Mouse (Mus musculus) intestine, embryonic 14.5 days (tissue): ENCODE measurements at regions not wholly inside any gene's neighbourhood (a gene's known extent, or its start where the extent isn't known, plus 50 kb on each side); places are given as distances from the start of the nearest gene placed in this dataset.

ENCODE experiments used
- ATAC-seq: fragments of 200-750 bp; cut with Nextera tagmentation; replicated peaks from 2 replicates; pipeline ENCODE4 v1.8.0; 2017; ENCODE audit warnings: low read depth, moderate number of reproducible peaks, moderate TSS enrichment, moderate library complexity; ENCODE audit not compliant: low FRiP score, low TSS enrichment
- DNase-seq: peaks from one replicate; pipeline ENCODE4 v3.0.0-alpha.2; 2018; ENCODE audit warnings: low spot score
- H3K27ac ChIP-seq: fragments of 300-500 bp; sonication (generic); 2 replicates; pipeline ENCODE4 v1.5.1; 2014; ENCODE audit warnings: low read depth, mild to moderate bottlenecking, control low read depth
- H3K27me3 ChIP-seq: fragments of 300-500 bp; sonication (generic); replicated peaks from 2 replicates; pipeline ENCODE4 v1.6.1; 2014; ENCODE audit warnings: low read length, control low read depth; ENCODE audit not compliant: control insufficient read depth, insufficient read depth
- H3K36me3 ChIP-seq: fragments of 300-500 bp; sonication (generic); 2 replicates; pipeline ENCODE4 v1.6.1; 2014; ENCODE audit warnings: low read length, control low read depth; ENCODE audit not compliant: control insufficient read depth, insufficient read depth
- H3K4me1 ChIP-seq: fragments of 300-500 bp; sonication (generic); replicated peaks from 2 replicates; pipeline ENCODE4 v1.6.1; 2014; ENCODE audit warnings: low read length, control low read depth, mixed read lengths; ENCODE audit not compliant: control insufficient read depth, insufficient read depth
- H3K4me2 ChIP-seq: fragments of 300-500 bp; sonication (generic); 2 replicates; pipeline ENCODE4 v1.6.1; 2014; ENCODE audit warnings: low read length
- H3K4me3 ChIP-seq: fragments of 300-500 bp; sonication (generic); 2 replicates; pipeline ENCODE4 v1.5.1; 2014; ENCODE audit warnings: low read depth, low read length, control low read depth, mixed read lengths
- H3K9ac ChIP-seq: fragments of 300-500 bp; sonication (generic); 2 replicates; pipeline ENCODE4 v1.6.1; 2014; ENCODE audit warnings: mild to moderate bottlenecking, low read length
- H3K9me3 ChIP-seq: fragments of 300-500 bp; sonication (generic); 2 replicates; pipeline ENCODE4 v1.6.1; 2016; ENCODE audit warnings: low read length, control low read depth; ENCODE audit not compliant: control insufficient read depth
- WGBS: fragments of 180-500 bp; shearing (Covaris S2); extraction: QIAGEN DNeasy Blood & Tissue Kit; methylation state at CpG from one replicate; pipeline ENCODE4 v1.1.7; 2014; 5-methylcytosine and 5-hydroxymethylcytosine counted together

DNA sequence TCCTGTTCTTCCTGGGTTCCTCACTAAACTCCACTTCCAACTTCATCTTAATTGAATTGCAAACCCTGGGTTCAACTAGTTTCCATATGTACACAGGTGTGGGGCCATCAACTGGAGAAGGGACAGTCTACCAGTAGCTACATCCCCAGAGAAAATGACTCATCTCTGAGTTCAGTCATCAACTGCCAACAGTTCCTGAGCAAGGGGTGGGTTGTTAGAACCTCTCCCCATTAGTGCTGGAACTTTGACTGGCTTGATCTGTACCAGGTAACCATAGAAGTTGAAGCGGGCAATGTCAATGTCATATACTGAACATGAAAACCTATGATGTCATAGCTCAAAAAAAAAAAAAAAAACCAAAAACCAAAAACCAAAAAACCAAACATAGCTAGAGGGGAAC, 69.8 kb downstream of the Gm21750 start:
- H3K36me3 ChIP-seq: no peaks in the 10 kb centered on the region
- ATAC-seq (no peak), DNase-seq (no peak)
- no peak overlapping the region for H3K4me2 ChIP-seq
- no peak overlapping the region for H3K4me3 ChIP-seq
- H3K9me3 ChIP-seq: no peaks in the 10 kb centered on the region
- 97% methylated on average over 1 of the region's 1 CpGs for WGBS
- no peak overlapping the region for H3K9ac ChIP-seq
- no peak overlapping the region for H3K27ac ChIP-seq
- H3K4me1 ChIP-seq: no peaks in the 10 kb centered on the region
- no peaks in the 10 kb centered on the region for H3K27me3 ChIP-seq

DNA sequence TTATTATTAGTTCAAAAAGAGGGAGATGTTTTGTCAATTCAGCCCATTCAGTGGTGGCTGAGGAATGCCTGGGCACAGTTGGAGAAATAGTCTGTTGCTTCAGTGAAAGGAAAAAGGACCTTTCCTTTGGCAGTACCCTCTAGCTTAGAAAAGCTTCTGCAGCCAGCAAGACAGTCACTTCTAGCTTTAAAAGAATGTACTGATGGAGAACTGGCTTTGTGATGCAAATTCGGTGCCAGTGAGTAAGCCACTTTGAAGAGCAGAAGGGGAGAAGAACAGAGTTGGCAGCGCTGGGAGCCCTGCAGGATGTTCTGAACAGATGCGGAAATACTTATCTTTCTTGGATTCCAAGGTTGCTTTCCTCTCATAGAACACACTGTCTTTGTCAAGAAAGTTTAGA, 71.1 kb downstream of the Gm21750 start:
- no peaks in the 10 kb centered on the region for H3K9me3 ChIP-seq
- H3K4me3 ChIP-seq: no peak overlapping the region
- no peaks in the 10 kb centered on the region for H3K27me3 ChIP-seq
- H3K9ac ChIP-seq: no peak overlapping the region
- H3K4me1 ChIP-seq: no peaks in the 10 kb centered on the region
- ATAC-seq (no peak), DNase-seq (no peak)
- 53% methylated on average over 3 of the region's 3 CpGs for WGBS
- no peak overlapping the region for H3K27ac ChIP-seq
- H3K4me2 ChIP-seq: no peak overlapping the region
- no peaks in the 10 kb centered on the region for H3K36me3 ChIP-seq

DNA sequence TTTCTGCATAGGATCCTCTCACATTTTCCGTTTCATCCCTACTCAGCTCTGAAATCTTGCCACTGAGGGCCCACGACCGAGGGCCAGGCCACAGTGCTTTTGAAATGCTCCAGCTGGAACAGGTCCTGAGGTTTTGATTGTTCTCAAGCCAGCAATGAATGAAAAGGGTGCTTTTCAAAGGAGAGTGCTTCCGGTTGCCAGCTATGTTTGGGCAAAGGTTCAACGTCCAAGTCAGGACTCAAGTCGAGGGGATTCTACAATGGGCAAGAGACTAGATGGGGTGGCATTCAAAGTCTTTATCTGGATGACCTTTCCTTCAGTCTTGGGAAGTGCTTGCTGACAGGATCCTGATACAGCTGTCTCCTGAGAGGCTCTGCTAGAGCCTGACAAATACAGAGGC, 89.8 kb downstream of the Gm21750 start:
- DNase-seq: no peak
- Histone ChIP-seq H3K27ac (no peak overlapping the region), H3K27me3 (no peaks in the 10 kb centered on the region), H3K9ac (no peak overlapping the region), H3K9me3 (no peaks in the 10 kb centered on the region), H3K36me3 (no peaks in the 10 kb centered on the region), H3K4me1 (no peaks in the 10 kb centered on the region), H3K4me3 (no peak overlapping the region), H3K4me2 (no peak overlapping the region)
- 63% methylated on average over 6 of the region's 6 CpGs for WGBS
- no peak for ATAC-seq

DNA sequence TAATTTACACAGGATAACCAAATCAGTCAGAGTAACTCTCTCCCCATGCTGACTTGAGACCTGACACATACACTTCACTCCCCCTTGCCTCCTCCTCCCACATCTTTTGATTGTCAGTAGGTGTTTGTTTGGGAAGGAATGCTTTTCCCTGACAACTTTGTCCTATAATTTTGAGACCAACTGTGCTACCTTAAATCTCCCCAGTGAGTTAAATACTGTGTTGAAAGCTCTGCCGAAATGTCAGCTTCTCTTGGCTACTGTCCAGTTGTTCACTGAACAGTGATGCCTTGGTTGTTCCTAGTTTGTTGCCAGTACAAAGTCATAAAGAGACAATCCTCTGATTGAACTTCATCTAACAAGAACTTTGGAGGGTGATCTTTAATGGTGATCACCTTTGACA, 99.0 kb downstream of the Gm21750 start:
- Histone ChIP-seq H3K4me1 (no peaks in the 10 kb centered on the region), H3K27ac (no peak overlapping the region), H3K27me3 (no peaks in the 10 kb centered on the region), H3K36me3 (no peaks in the 10 kb centered on the region), H3K4me2 (no peak overlapping the region), H3K9ac (no peak overlapping the region), H3K4me3 (no peak overlapping the region), H3K9me3 (no peaks in the 10 kb centered on the region)
- 56% methylated on average over 1 of the region's 1 CpGs for WGBS
- DNase-seq: no peak
- no peak for ATAC-seq

DNA sequence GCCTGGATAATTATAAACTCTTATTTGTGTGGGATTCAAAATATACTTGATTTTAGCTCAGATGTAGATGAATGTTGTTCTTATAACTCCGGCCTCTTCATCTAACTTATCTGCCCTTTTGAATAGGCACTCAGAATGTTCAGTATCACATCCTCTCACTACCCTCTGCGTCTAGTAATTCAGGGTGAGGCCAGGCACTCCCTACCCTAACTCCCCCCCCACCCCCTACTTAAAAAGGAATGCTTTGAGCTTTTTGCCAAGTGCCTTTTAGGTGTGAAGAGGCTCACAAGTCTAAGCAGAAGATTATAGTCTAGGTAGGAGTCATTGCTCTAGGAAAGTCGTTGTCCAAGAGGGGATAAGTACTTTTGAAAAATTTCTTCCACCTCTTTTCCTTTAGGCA, 111.9 kb downstream of the Gm21750 start:
- ATAC-seq (no peak), DNase-seq (no peak)
- H3K9ac ChIP-seq: no peak overlapping the region
- no peaks in the 10 kb centered on the region for H3K27me3 ChIP-seq
- whole genome bisulfite sequencing: 65% methylated on average over 3 of the region's 3 CpGs
- no peak overlapping the region for H3K27ac ChIP-seq
- no peaks in the 10 kb centered on the region for H3K4me1 ChIP-seq
- H3K9me3 ChIP-seq: no peaks in the 10 kb centered on the region
- H3K4me2 ChIP-seq: no peak overlapping the region
- no peaks in the 10 kb centered on the region for H3K36me3 ChIP-seq
- H3K4me3 ChIP-seq: no peak overlapping the region

DNA sequence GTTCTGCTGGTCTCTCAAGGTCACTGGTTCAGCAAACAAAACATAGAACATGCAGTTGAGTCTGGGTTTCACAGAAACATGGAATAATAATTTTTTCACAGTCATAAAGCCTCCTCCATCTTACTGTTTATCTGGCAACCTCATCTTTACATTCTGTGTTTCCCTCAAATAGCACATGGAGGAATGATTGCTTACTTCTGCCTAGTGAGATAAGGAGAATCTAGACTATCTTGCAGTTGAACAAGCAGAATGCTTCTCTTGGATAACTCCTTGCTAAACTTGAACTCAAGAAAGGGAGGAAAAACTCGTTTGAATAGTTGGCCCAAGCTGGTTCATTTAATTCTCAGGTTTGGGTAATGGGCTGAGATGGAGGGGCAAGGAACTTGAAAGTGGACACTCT, 112.8 kb downstream of the Gm21750 start:
- Histone ChIP-seq H3K9me3 (no peaks in the 10 kb centered on the region), H3K4me3 (no peak overlapping the region), H3K4me1 (no peaks in the 10 kb centered on the region), H3K9ac (no peak overlapping the region), H3K27ac (no peak overlapping the region), H3K27me3 (no peaks in the 10 kb centered on the region), H3K4me2 (no peak overlapping the region), H3K36me3 (no peaks in the 10 kb centered on the region)
- ATAC-seq (no peak), DNase-seq (no peak)
- WGBS: 29% methylated on average over 1 of the region's 1 CpGs

DNA sequence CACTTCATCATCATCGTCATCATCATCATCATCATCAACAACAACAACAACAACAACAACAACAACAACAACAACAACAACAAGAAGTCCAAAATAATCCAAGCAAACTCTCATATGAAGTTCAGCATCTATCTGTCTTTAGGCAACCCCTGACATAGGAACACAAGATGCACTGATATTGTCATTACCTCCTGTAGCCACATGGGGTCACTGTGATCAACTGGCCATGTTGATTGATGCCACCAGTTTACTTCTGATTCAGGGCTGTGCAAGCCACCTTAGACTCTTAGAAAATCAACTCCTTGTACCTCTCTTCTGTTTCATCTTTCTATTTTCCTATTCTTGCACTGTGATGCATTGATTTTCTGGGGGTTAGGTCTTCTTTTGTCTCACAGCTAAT, 115.0 kb downstream of the Gm21750 start:
- 4% methylated on average over 1 of the region's 1 CpGs for WGBS
- Histone ChIP-seq H3K4me3 (no peak overlapping the region), H3K9me3 (no peaks in the 10 kb centered on the region), H3K27me3 (no peaks in the 10 kb centered on the region), H3K9ac (no peak overlapping the region), H3K4me2 (no peak overlapping the region), H3K27ac (no peak overlapping the region), H3K4me1 (no peaks in the 10 kb centered on the region), H3K36me3 (no peaks in the 10 kb centered on the region)
- DNase-seq (no peak), ATAC-seq (no peak; the same call in 1 of the 2 replicates)

DNA sequence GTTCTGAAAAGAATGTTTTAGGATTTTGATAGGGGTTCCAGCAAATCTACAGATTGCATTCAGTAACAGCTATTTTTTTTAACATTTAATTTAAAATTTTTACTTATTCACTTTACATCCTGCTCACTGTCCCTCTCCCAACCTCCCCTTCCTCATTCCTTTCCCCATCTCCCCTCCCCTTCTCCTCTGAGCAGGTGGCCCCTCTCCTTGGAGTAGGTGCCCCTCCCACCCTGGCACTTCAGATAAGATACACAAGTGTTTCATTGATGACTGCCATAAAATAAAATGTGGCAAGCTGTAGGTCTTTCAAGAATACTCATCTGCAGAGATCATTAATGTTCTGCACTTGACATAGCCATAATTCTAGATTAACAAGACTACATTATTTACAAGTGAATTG, 146.1 kb downstream of the Gm21750 start:
- H3K27ac ChIP-seq: no peak overlapping the region
- H3K27me3 ChIP-seq: no peaks in the 10 kb centered on the region
- H3K4me1 ChIP-seq: no peaks in the 10 kb centered on the region
- no peaks in the 10 kb centered on the region for H3K9me3 ChIP-seq
- no peak overlapping the region for H3K4me2 ChIP-seq
- DNase-seq (no peak), ATAC-seq (no peak)
- no peak overlapping the region for H3K9ac ChIP-seq
- H3K36me3 ChIP-seq: no peaks in the 10 kb centered on the region
- H3K4me3 ChIP-seq: no peak overlapping the region

DNA sequence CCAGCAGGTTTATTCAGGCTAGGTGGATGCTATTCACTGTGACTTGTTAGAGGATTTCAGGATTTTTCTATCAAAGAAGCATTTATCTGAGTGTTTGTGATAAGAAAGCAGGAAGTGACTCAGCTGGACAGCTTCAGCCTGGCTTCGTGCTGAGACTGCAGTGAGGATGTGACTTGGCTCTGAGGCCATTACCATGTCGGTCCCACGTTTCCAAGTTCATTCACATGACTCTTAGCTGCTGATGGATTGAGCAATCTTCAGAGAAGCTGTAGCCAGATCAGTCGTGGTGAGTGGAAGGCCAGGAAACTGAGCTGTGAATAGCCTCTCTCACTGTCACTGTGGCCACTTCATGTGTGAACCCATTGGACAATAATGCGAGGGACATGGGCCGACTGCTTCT, 177.9 kb downstream of the Gm21750 start:
- DNase-seq (no peak), ATAC-seq (no peak)
- Histone ChIP-seq H3K4me2 (no peak overlapping the region), H3K27me3 (no peaks in the 10 kb centered on the region), H3K27ac (no peak overlapping the region), H3K9me3 (no peaks in the 10 kb centered on the region), H3K4me3 (no peak overlapping the region), H3K4me1 (no peaks in the 10 kb centered on the region), H3K9ac (no peak overlapping the region), H3K36me3 (no peaks in the 10 kb centered on the region)
- 72% methylated on average over 6 of the region's 6 CpGs for WGBS
